Mouse (Mus musculus) liver, adult 2 months (tissue): ENCODE results near the gene Rasgrf2.

ENCODE experiments used
- CTCF ChIP-seq: fragments of 200-500 bp; IDR thresholded peaks from 2 replicates; pipeline ENCODE4 v1.5.1; 2011; ENCODE audit warnings: low read depth, low read length, control low read depth
- POLR2A ChIP-seq: fragments of 200-500 bp; IDR thresholded peaks from 2 replicates; pipeline ENCODE4 v1.6.1; 2011; ENCODE audit warnings: low read length, control low read depth; ENCODE audit not compliant: insufficient read depth; ENCODE audit errors: extremely low read depth

- TF ChIP-seq CTCF (no peak), POLR2A (no peak)
These were observed 36.0 kb downstream of the Rasgrf2 start for GRCm38 (mm10) chr13:92095131-92096090.
